Mouse (Mus musculus) common myeloid progenitor, adult 5-6 weeks (primary cell): ENCODE measurements around the gene Neurod2. TPM values are rescaled to one million over a fixed set of nuclear protein-coding genes. Genes with fewer than 3 reads are reported as not detected.

Experiments used
- ATAC-seq: replicated peaks from 2 replicates; pipeline ENCODE4 v1.8.0; 2016; ENCODE audit warnings: low read depth, mild to moderate bottlenecking, moderate TSS enrichment, inconsistent platforms; ENCODE audit not compliant: poor library complexity, severe bottlenecking
- total RNA-seq: library from RNA; stranded (forward); fragments of 200-1000, 187-1606 nt; gene quantifications from 2 replicates; pipeline ENCODE4 v1.2.3, GENCODE M21; 2017

Gene Neurod2
- total RNA-seq, 1 experiment from 2014 or later = not detected

DNA sequence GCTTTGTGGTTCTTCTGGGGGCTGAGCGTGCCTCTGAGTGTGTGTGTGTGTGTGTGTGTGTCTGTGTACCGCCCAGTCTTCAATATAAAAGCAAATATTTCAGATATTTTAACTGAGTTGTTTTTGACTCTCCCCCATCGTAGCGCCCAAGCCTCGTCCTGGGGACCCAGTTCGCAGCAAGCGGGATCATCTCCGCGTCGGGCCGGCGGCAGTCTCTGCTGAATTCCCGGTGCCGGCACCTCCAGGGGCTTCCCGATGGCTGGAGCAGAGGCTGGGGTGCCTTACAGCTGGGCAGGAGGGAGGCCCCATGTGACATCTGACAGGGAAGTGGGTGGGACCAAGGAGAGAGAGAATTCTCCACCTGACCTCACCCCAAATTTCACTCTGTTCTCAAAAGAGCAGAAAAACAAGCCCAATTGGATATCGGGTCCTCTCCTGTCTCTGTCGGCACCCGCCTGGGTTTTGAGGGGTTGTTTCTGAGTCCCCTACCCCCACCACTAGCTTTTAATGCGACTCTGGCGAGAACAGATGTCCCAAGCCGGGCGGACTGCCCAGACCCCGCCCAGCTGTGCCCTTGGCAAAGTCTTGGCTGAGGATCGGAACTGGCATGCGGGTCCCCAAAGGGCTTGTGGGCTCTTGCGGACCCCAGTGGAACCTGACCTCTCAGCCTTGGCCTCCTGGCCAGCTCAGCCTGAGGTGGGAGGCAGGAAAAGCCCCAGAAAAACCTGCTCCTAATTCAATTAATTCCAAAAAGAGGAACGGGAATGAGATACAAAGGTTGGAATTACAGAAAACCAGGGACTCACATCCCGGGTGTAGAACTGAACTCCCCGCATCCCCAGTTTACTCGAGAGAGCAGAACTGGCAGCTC lies 8.4 kb downstream of the Neurod2 start:
- ATAC-seq = no peak

DNA sequence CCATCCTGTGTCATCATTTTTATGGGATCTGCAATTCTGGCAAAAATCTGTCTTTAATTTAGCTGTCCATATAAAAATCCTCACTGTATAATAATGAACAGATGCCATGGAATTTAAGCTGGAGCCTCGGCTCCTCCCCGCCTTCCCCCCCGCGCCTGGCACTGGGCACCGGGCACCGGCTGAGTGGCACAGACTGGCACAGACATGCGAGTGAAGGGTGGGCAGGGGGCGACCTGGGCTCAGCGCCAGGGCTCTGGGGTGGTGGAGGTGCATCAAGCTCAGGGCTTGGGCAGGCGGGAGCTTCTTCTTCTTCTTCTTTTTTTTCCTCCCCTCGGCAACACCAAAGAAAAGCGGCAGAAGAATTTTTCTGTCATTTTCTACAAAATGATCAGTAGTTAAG lies 9.1 kb downstream of the Neurod2 start:
- ATAC-seq = no peak

DNA sequence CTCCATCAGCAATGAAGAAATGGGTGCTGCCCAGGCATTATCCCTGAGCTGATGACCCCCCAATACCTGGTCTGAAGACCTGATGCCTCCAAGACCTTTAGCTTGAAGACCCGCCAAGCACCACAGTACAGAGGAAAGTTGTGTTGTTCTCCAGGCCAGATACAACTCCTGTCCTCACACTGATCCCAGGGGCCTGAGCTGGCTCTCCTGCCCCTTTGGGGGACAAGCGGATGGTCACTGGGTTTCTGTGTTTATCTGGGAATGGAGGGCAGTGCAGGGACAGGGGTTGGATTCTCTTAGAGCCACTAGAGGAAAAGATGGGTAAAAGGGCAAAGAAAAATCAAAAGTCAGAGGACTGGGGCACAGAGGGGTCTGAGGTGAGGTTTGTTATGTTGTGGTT lies 9.5 kb downstream of the Neurod2 start:
- ATAC-seq = no peak

DNA sequence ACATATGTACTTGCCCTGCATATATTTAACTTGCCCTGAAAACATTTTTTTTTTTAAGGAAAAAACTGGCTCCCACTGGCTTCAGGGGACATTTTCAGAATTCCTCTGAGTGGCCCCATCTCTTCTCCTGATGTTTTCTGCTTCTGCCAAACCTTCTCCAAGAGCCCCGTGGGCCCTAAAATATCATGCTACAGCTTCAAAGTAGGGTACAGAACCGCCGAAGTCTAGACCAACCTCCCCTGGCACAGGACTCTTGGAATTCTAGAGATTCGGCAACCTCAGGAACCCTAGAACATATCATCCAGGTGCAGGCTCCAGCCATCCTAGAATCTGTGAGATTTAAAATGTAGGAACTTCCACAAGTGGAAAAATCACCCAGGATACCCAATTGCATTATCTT lies 9.9 kb downstream of the Neurod2 start:
- ATAC-seq = no peak

DNA sequence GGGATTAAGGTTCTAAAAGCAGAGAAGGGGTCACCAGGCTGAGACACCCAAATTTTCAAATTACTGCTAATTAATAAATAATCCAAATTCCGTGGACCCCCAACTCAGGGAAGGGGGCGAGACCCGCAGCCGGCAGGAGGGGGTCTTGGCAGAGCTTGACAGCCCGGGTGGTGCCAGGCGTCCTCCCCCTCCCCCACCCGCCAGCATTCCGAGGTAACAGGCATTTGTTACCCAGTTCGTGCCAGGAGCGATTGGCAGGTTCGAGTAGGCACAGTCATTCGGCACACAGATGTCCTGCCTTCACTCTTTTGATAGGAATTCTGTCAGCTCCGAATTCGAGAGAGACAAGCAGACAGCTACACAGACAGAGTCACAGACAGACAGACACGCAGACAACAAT lies 10.3 kb downstream of the Neurod2 start:
- no peak for ATAC-seq

DNA sequence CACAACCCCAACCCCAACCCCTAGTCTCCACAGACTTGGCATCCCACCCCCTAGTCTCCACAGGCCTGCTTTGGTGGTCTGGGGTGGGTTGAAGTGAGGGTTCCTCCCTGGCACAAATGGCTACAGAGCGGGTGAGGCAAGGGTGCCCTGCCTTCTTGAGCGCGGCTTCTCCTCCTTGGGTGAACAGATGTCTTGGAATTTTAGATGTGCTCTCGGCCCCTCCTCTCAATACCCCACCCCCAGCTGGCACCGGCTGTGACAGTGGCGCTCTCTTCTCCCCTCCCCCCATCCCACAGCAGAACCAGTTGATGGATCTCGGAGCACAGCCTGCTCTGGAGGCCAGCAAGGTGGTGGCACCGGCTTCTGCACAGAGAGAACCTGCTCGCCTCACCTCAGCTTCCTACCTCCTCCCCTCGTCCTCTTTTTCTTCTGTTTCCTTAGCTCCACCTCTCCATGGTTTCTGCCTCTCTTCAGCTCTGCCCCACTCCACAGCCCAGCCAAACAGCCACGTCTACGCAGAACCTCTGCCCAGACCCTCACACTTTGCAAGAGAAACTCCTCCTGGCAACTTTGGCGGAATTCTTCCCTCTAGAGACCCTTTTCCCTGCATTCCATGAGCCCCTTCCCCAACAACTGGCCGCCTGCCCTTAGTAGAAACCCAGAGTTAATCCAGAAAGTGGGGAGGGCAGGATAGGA lies 10.9 kb downstream of the Neurod2 start:
- ATAC-seq = no peak

DNA sequence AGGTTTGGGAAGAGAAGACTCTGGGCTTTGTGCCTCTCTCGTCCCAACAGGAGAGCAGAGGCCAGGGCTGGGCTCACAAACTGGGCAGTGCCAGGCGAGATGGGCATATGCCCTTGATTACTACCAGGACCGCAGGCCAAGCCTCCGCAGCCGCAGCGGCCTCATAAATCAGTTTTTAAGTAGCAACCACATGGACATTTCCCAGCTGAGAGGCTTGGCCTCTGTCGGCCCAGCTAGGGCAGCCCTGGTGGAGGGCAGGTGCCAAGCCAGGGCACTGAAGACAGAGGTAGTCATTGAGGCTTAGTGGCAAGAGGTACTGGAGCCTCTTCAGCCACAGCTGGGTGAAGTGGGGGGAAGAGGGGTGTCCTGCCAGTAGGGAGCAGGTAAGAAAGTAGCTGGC lies 12.0 kb downstream of the Neurod2 start:
- ATAC-seq = no peak

DNA sequence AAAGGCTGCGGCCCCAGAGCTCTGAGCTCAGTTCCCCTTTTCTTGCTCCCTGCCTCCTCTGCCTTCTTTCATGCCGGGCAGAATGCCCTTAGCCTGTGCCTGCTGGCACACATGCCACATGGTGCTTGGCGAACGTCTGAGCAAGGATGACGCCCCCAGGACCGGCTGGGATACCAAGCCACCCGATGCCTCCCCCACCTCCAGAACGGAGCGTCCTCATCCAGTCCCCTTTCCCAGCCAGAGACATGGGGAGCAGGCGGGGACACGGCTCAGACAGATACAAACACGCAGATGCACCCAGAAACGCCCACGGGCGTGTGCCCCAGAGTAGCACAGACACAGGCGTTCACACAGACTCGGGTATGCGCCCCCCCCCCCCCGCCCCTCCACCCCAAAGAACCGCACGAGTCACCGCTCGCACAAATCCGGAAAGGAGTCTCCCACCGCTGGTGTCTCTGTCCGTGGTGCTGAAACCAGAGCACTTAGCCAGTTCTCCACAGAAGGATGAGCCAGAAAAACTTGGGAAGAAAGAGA lies 15.6 kb downstream of the Neurod2 start:
- ATAC-seq = peak; percentile 48

DNA sequence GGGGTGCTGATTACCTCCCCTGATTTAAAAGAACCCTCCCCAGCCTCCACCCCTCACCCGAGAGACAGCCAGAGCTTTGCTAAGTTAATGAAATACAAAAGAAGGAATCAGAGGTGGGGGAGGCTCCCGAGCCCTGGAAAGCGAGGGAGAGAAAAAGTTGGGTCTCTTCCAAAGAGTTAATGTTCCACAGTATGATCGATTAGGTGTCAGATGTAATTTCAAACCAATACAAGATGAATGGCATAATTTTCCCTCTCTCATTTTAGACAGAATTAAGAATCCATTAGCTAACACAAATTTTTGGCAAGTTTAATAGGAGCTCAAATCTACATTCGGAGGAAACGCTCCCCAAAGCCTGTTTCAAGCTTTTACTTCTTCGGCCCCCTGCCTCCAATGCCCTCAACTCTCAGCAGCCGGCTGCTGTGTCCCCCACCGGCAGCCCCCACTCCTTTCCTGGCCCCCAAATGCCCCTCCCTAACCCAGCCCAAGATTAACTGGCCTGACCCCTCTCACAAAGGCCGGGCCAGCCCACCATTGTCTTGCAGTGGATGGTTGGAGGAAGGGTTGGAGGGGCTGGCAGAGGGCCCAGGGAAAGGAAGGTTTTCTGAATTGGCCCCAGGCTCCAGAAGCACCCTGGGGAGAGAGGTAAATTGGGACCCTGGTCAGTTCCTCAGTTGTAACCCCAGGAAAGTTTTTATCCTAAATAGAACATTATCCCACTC lies 30.8 kb downstream of the Neurod2 start:
- no peak for ATAC-seq

DNA sequence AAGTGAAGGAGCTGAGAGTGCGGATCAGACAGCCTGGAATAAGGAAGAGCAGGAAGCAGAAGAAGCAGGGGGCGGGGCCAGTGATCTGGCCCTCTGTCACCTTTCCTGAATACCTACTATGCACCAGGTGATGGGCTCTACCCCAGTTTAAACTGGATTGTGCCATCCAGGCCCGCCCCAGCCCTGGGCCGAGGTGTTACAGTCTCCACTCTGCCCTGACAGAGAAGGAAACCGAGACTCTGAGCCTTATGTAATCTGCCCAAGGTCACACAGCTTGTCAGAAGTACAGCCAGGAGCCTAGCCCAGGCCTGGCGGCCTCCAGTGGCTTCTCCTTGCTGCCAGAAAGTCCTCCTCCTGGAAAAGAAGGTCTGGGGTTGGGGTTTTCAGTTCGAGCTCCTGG lies 31.7 kb downstream of the Neurod2 start:
- no peak for ATAC-seq

DNA sequence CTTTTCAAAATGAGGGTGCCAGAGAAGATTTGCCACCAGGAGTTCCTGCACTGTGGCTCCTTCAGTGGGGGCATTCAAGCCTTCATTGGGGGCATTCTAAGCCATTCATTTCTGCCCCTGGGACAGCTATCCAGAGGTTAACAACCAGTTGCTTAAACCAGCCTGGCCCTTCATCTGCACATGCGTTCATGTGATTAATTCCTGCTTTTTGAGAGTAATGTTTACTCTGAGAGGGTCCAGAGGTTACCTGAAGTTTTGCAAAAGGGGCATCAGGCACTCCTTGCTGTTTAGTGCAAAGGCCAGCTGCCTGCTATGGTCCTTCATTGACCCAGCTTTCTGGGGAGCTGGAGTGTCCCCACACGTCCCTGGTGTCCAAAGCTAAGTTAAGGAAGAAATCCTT lies 32.5 kb downstream of the Neurod2 start:
- ATAC-seq = no peak

DNA sequence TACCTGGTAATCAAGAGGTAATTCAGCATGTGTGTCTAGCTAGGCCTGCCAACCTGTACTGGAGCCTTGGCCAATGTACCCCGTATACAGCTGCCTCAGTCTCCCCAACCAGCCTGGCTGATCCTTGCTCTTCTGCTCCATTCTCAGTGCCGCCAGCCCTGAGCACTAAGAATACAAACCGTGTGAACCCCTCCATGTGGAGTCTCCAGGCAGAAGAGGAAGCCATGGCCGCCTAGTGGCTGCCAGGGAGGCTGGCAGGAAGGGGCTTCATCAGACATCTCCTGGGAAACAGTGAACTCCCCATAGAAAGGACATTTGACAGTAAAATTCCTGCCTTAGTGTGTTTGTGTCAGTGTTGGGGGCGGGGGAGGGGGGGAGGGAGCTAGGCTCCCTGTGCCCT lies 33.2 kb downstream of the Neurod2 start:
- ATAC-seq = peak; percentile 74

DNA sequence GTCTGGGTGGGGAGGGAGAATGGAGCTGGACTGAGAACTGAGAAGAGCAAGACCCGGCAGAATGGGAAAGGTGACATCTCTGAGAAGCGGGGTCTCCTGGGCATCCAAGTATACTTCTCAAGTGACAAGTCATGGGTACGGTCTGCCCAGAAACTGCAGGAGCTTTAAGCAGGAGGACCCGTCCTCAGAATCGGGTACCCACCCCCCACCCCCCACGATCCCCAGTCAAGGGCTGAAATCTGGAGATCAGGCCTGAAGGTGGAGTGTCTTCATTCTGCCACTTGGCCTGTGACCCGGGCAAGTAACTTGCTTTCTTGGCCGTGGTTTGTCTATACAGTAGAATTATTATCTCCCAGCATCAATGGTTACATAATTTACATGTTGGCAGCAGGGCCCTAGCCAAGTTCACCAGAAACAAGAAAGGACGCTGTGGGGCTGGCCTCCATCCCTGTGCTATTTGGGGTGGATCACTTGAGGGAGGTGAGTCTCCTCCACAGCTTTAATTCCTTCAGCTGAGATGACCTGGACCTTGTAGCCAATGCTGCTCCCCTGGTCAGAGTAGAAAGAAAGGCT lies 34.3 kb downstream of the Neurod2 start:
- ATAC-seq = no peak

DNA sequence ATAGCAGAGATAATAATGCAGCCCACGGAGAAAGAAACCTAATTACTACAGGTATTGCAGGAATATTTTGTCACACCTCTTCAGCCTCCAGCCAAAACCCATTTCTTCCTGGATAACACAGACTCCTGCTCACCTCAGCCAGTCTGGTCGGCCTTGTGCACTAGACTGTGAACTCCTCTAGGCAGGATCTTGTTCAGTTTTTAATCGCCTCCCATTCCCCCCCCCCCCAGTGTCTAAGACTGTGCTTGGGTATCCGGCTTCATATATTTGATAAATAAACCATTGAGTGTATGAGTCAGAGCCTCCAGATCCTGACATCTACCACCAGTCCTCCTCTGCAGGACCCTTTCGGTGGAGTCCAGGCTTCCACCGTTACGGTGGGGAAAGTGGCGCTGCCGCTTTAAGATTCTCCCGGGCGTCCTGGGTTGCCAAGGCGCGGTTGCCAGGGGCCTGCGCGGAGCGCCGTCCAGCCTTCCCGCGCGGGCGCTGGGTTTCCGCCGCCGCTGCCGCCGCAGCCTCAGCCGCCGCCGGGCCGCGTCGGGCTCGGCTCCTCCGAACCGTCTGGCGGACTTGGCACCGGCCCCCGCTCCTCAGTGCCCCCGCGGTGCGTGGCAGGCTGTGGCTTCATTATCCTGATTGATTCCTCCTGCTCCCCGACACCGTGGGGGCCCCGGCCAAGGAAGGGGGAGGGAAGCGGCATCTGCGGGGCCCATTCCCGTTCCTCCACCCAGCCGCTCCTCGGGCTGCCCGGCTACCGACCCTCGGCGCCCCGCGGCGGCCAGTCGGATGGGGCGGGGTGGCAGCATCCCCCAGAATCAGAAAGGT lies 35.0 kb downstream of the Neurod2 start:
- ATAC-seq = peak; percentile 59

DNA sequence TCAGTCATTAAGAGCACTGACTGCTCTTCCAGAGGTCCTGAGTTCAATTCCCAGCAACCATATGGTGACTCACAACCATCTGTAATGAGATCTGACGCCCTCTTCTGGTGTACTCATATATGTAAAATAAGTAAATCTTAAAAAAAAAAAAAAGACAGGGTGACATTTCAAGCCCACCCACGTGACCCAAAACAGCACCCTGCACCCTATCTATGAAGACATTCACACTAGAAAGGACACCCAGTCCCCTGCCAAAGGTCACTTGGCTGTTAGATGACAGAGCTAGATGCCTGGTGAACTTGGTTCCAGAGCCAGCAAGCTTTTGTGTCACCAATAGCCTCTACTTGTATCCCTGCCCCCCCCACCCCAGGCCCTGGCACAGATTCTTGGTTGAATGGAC lies 36.4 kb downstream of the Neurod2 start:
- ATAC-seq = no peak

DNA sequence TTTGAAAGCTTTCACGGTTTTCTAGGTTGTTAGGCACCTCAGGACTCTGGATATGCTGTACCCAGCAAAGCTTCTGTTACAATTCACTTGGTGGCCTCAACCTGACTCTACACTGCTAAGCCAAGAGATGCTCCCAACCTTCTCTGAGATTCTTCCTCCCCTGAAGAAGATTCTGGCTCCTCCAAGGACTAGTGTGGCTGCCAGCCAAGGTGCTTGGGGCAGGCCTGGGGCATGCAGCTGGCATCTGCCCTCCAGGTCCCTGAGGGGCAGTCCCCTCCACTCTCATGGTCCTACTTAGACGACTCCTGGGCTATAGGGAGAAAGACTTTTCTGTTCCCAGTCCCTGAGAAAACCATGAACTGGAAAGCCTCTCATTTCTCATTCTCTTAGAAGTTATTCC lies 38.5 kb downstream of the Neurod2 start:
- no peak for ATAC-seq

DNA sequence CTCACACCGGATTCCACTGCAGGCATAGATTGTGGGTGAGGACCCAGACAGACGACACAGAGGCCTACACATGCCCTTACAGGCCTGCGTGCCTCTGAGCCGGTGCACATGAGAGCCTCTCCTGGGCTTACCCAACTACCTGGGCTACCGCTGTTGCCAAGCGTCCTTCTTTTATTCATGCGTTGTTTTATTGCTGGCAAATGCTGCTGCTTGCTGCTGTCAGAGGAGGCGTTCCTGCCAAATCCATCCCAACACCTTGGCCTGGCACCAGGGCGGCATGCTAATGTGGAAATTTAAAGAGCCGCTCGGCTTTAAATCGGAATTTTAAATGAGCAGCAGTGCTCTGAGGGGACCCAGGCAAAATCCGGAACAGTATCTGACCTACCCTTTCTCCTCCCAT lies 39.6 kb downstream of the Neurod2 start:
- no peak for ATAC-seq

DNA sequence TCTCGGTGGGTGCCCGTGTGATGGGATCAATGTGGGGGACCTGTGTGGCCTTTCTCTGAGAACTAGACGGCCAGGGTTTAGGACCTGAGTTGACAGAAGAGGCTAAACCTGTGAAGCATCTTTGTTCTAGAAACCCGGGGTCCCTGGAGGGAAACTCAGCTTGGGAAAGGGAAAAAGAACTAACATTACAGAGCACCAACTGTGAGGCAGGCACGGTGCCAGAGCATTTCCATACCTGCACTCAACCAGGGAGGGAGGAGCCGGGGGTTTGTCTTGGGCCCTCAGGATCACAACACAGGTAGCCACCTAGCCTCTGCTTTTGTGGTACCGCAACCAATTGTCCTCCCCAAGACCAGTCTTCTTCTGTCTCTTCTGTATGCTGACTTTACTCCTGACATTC lies 41.5 kb downstream of the Neurod2 start:
- no peak for ATAC-seq

DNA sequence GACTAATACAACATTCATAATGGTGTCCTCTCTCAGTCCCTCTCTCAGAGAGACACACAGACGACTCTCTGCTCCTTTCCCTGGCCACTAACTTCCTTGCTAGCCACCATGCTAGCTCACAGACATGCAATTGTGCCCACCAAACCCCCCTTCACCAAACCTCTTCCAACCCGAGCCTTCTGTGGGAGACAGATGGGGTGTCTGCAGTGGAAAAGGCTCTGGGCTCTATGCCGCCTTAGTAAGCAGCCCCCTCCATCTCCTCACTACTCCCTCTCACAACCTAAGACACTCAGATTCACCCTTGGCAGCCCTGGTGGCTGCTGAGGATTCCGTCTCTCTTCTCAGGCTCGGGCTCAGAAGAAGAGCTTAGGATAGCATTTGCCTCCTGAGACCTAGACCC lies 41.9 kb downstream of the Neurod2 start:
- ATAC-seq = no peak

DNA sequence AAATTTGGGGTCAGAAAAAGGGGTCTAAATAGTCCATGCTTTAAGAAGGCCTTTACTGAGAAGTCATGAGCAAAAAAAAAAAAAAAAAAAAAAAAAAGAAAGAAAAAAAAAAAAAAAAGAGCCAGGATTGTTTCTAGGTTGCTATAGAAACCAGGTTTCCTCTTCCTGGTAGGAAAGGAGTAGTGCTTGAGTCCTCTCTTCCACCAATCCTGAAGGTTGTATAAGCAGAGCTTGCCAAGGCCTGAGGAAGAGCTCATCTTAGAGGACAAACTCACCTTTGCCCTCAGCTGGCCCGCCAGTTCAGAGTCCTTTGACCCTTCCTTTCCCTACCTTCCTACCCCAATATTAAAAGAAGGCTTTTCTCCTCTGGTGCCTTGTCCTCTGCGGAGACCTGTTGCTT lies 44.1 kb downstream of the Neurod2 start:
- ATAC-seq = no peak
